Mouse (Mus musculus) layer of hippocampus, postnatal 14 days (tissue): ENCODE measurements around the gene Dner. TPM values are rescaled to one million over a fixed set of nuclear protein-coding genes. Genes with fewer than 3 reads are reported as not detected.
A peak's percentile ranks its signal among the peaks of the same experiment; 100 is the strongest.
"Not testable (repeated sequence)": the region's sequence is repeated elsewhere in the genome, so short reads cannot be mapped to it uniquely, and the experiment has no call there.

Source experiments
- DNase-seq, 2 experiments: peaks; one replicate each; pipeline ENCODE4 v3.0.0; 2021 to 2022; ENCODE audit warnings: low spot score in 2 of 2, mixed read lengths in 1 of 2
- microRNA-seq, 2 experiments: library from miRNA; unstranded; fragments of <30 nt; microRNA quantifications; one replicate each; pipeline ENCODE4 v1.2.0; 2021
- total RNA-seq, 2 experiments: library from RNA; stranded (reverse); gene quantifications; 2 replicates each; pipeline ENCODE4 v1.2.3; 2021

Dner gene
- total RNA-seq, 2 experiments from 2014 or later, result 158 TPM

DNA sequence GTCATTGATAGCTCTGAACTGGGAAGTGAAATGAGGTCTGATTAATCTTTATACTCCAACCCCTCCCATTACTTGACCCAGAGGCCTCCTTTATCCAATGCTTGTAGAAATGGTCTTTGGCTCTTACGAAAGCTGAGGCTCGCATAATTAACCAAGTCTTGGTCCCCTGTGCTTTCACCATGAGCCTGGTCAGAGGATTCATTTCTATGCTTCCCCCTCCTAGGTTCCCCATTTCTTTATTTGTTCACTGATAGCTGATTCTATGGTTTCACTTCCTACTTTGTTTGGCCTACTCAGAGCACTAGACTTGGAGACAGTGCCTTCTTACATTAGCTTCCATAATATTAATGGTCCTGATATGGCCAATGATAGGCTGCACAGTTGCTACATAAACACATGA, 345.8 kb downstream of the Dner start:
- no peak for DNase-seq

DNA sequence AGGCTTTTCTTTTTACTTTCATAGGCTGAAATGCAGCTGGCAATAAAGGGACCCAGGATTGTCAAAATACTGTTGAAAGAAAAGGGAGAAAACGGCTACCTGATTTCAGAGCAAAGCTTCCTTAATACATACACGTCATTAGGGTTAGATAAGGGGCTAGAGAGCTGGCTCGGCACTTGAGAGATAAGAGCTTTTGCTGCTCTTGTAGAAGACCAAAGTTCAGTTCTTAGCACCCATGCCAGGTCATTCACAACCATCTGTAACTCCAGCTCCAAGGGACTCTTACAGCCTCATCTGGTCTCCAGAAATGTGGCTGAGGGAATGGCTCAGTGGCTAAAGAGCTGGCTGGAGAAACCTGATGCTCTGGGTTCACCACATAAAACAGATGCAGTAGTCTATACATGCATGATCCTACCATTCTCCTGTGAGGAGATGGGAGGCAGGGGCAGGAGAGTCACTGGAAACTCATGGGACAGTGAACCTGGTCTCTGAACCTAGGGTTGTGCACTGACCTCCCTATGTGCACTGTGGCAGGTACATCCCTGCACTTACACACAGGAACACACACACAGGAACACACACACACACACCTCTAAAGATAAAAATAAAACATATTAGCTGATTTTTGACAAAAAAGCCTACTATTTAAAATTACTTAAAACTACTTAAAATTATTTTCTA, 348.1 kb downstream of the Dner start:
- no peak for DNase-seq

DNA sequence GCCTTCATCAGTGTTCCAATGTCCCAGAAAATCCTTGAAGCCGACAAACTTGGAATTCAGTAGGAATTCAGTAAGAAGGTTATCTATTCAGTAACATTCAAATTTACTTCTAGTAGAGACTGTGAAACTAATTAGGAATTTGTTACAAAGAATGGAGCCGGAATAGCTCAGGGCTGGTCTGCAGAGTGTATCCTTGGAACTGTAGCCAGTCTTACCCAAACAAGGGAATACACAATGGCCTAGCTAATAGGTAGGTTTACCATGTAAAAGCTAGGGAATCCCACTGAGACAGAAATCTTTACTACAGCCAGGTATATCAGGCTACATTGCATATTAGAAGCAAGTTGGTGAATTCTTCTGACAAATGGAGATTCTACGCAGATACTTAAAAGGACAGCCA, 363.2 kb downstream of the Dner start:
- not testable (repeated sequence) for DNase-seq

DNA sequence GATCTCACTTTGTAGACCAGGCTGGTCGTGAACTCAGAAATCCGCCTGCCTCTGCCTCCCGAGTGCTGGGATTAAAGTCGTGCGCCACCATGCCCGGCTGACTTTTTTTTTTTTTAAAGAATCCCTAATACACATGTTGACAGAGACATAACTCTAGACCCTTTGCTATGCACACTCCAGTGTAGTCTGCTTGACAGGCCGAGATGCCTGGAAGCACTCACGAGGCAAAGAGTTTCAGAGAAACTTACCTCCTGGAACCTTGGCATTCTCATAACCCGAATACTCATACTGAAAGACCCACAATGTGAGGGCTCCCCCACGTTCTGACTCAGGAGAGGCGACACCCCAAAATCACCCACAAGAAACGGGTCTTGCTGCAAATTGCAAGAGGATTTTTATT, 364.2 kb downstream of the Dner start:
- not testable (repeated sequence) for DNase-seq

DNA sequence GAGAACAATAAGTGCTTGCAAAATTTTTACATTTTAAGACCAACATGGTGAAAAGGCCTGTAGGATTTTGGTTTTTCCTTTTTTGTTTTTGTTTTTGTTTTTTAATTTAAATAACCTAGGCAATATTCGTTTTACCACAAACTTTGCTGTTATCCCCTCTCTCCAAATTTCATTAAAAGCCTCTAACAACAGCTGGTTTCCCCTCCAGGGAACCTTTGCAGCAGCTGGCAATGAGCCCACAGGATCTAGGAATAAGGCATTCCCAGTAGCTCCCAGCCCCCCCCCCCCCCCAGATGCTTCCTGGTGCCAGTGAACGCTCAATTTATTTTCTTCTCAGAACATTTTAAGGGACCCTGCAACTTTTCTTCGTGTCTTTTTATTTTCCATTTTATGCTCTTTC, 370.7 kb downstream of the Dner start:
- DNase-seq, result no peak

DNA sequence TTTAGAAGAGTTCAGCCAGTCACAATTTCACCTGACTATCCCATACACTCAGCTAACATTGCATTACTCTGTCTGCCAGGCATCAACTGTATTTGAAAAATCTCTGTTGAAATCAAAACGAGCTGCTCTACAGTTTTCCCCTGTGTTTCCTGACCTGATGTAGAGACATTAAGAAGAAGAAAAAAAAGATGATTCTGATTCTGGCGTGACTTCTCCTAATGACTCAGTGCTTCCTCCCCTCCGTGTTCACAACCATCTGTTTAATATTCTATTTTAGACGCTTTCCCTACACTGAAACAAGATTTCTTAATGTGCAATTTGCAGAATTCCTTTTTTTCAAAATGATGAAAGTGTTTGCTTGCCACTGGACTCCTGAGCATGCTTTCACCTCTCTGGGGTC, 374.7 kb downstream of the Dner start:
- peak in 1 of 2 experiments; percentile 36 for DNase-seq

Small RNAs within 50 kb of the gene (microRNA-seq; reads per million reads assigned to microRNA genes)
- 4.5 to 55.4 reads per million in 2 experiments for gene Mir5126

Other genes starting within 250 kb of the Dner start
- 1 to 10 TPM; 1.9 to 2.5 TPM for gene Fbxo36, start 143.6 kb upstream of the Dner start, total RNA-seq
- gene Trip12, start 144.3 kb upstream of the Dner start, total RNA-seq, result 100 to 1,000 TPM; 193 to 208 TPM
- gene Slc16a14, start 238.9 kb upstream of the Dner start, total RNA-seq, result 10 to 100 TPM; 22.0 to 26.0 TPM